Mouse (Mus musculus) cerebellum, adult 11 months (tissue): ENCODE data around the gene Gbp2b.
"Not testable (repeated sequence)": the region's sequence is repeated elsewhere in the genome, so short reads cannot be mapped to it uniquely, and the experiment has no call there.

Experiments
- DNase-seq: peaks from one replicate; pipeline ENCODE4 v3.0.0; 2022

Gene Gbp2b

DNA sequence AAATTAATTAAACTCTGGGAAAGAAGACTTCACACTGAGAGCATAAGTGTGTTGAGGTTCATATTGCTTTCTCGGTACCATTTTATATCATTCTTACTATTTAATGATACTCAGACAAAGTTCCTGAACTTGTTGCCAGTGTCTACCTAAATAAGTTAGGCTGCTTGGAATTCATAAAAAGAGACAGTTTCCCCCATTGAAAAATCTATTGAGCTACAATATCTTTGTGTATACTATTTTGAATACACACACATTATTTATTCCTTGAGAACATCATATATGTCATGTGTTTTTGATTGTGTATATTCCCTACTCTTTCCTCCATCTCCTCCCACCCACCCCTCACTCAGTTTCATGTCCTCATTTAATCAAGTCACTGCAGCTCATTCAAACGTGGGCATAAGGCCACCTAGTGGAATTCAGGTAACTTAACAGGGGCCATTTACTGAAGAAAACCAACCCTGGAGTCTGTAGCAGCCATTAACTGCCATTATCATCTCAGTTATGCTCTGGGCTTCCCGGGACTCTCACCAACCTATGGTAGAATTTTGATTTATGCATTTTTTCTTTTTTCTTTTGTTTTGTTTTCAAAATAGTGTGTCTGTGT, 26.4 kb downstream of the Gbp2b start:
- DNase-seq = no peak

DNA sequence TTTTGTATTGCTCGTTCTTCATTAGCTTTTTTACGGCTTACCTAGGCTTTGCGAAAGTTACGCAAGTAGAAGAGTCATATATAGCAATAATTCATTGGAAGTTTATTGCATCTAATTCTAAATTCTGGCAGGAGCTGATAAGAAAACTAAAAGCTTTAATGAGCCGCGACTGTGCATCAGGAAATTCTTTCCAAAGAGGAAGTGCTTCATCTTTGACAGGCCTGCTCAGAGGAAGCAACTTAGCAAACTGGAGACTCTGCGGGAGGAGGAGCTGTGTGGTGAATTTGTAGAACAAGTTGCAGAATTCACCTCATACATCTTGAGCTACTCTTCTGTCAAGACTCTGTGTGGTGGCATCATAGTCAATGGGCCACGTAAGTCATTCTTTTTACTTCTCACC, 35.7 kb downstream of the Gbp2b start:
- no peak for DNase-seq

DNA sequence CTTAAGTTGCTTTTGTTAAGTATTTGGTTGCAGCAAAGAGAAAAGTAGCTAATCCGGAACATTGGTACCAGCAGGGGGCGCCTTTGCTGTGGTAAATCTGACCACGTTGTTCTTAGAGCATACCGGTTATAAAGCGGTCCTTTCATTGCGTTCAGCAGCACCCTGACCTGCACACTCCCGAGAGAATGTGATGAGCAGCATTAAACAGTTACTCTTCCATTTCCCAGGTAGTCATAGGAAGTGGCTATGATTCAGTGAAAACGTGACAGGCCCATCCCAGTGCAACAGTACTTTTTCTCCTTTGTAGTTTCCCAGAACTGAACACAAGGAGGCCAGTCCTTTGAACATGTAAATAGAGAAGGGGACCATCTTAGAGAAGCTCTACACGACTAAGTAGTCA, 45.6 kb downstream of the Gbp2b start:
- peak; percentile 10 for DNase-seq

DNA sequence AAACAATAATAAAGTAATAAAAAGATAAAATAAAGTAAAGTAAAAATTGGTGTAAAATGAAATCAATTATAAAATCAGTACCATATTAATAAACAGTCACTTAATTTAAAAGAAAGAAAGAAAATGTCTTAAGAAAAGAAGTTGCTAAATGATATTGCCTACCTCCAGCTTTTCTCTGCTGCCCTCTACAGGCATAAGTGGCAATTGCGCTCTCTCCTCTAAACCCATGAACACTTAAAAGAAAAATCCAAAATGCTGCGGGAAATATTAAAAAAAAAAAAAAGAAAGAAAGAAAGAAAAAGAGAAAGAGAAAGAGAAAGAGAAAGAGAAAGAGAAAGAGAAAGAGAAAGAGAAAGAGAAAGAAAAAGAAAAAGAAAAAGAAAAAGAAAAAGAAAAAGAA, 51.3 kb downstream of the Gbp2b start:
- DNase-seq = peak; percentile 23

DNA sequence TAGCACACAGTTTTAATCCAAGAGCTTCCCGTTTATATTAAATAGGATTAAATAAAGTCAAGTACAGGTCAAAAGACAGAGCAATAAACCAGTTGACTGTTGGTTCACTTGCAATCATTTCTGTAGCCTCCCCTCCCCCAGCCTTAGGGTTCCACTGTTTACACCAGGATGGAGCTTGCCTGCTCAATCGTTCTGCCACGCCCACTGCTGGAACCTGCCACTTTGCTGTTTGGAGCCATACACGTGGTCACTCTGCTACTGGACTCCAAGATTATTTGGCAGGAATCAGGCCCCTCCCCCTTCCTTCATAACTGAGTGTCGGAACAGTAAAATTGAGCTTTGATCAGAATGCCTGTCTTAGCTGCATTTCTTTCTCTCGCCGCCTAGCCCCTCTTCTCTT, 53.2 kb downstream of the Gbp2b start:
- not testable (repeated sequence) for DNase-seq

DNA sequence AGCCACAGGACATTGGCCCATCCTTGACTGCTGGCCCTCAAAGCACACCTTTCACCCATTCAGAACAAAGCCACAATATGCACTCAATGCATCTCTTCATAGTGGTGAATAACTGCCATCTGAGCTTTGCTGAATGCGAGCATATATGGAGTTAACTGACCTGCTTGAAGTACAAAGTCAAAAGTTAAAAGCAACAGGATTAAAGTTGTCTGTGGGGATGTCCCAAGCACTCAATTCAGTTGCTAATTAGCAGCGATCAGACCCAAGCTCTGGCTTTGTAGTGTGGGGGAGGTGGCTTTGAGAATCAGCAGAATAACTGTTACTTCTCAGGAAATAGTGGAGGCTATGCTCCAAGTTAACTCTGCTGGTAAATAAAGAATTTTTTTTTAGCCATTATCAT, 55.6 kb downstream of the Gbp2b start:
- no peak for DNase-seq

DNA sequence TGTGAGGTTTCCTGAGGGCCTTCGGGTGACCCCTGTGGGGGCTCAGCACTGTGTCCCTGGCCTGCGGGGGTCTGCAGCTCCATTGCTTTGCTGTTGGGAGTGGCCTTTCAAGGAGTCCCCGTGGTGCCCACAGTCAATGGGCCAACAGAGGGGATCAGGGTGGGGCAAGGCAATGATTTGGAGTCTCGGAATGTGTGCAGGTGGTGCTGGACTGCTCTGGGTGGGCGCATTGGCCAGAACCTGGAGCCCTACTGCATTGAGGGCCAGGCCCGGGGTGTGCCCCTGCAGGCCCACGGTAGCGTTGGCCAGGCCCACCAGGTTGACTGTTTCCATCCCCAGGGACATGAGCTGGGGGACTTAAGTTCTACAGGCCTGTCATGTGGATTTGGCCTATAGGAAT, 70.1 kb downstream of the Gbp2b start:
- DNase-seq = no peak
